Mouse (Mus musculus) stomach, embryonic 15.5 days (tissue): ENCODE measurements around the gene Rars2. TPM values are rescaled to one million over a fixed set of nuclear protein-coding genes. Genes with fewer than 3 reads are reported as not detected.

Experiments
- ATAC-seq: fragments of 200-750 bp; cut with Nextera tagmentation; 2 replicates; pipeline ENCODE4 v1.8.0; 2017; ENCODE audit warnings: low read depth, moderate number of reproducible peaks, moderate TSS enrichment; ENCODE audit not compliant: insufficient read depth, low FRiP score
- H3K27ac ChIP-seq: fragments of 300-500 bp; sonication (generic); 2 replicates; pipeline ENCODE4 v1.5.1; 2015; ENCODE audit warnings: mild to moderate bottlenecking, inconsistent platforms
- H3K27me3 ChIP-seq: fragments of 300-500 bp; sonication (generic); replicated peaks from 2 replicates; pipeline ENCODE4 v1.6.1; 2015; ENCODE audit warnings: inconsistent platforms
- H3K36me3 ChIP-seq: fragments of 300-500 bp; sonication (generic); 2 replicates; pipeline ENCODE4 v1.6.1; 2015; ENCODE audit warnings: inconsistent platforms
- H3K4me1 ChIP-seq: fragments of 300-500 bp; sonication (generic); 2 replicates; pipeline ENCODE4 v1.6.1; 2015; ENCODE audit warnings: inconsistent platforms
- H3K4me2 ChIP-seq: fragments of 300-500 bp; sonication (generic); 2 replicates; pipeline ENCODE4 v1.6.1; 2015; ENCODE audit warnings: mild to moderate bottlenecking, inconsistent platforms
- H3K4me3 ChIP-seq: fragments of 300-500 bp; sonication (generic); replicated peaks from 2 replicates; pipeline ENCODE4 v1.5.1; 2015; ENCODE audit warnings: inconsistent platforms
- H3K9ac ChIP-seq: fragments of 300-500 bp; sonication (generic); 2 replicates; pipeline ENCODE4 v1.6.1; 2015; ENCODE audit warnings: inconsistent platforms
- H3K9me3 ChIP-seq: fragments of 300-500 bp; sonication (generic); 2 replicates; pipeline ENCODE4 v1.6.1; 2016; ENCODE audit warnings: inconsistent platforms
- WGBS: fragments of 180-500 bp; shearing (Covaris S2); methylation state at CpG from one replicate; pipeline ENCODE4 v1.1.7; 2015; 5-methylcytosine and 5-hydroxymethylcytosine counted together
- polyA plus RNA-seq: library from polyadenylated mRNA; unstranded; fragments of >200 nt; fragmentation: Nextera tagmentation; extraction: Ambion mirVana; gene quantifications from 2 replicates; pipeline ENCODE4 v1.2.1, GENCODE M21; 2015

The Rars2 gene
- polyA plus RNA-seq, 1 experiment from 2014 or later = 66.1 TPM

GRCm38 (mm10) chr4:34613571-34614145 lies 1.1 kb upstream of the Rars2 start:
- H3K4me3 ChIP-seq = peak overlapping the region; percentile 78
- H3K27ac ChIP-seq = no peak overlapping the region; the same call in 1 of the 2 replicates
- peak overlapping the region; percentile 65 for H3K4me2 ChIP-seq
- H3K9me3 ChIP-seq = no peaks in the 10 kb centered on the region
- H3K9ac ChIP-seq = peak overlapping the region; percentile 80
- 75% methylated on average over 6 of the region's 6 CpGs for WGBS
- H3K27me3 ChIP-seq = no peaks in the 10 kb centered on the region
- peaks cover 11% of the 10 kb centered on the region for H3K4me1 ChIP-seq
- H3K36me3 ChIP-seq = 0 out of 2 replicates have a peak, but pooled peaks cover 2% of the 10 kb centered on the region
- ATAC-seq = no peak

GRCm38 (mm10) chr4:34615303-34615702 lies 546 bp downstream of the Rars2 start:
- WGBS = 0% methylated on average over 13 of the region's 13 CpGs
- Histone ChIP-seq H3K27me3 (no peaks in the 10 kb centered on the region), H3K9ac (peak overlapping the region; percentile 76), H3K4me1 (peaks cover 11% of the 10 kb centered on the region), H3K36me3 (no peaks in the 10 kb centered on the region), H3K27ac (peak overlapping the region; percentile 85), H3K9me3 (no peaks in the 10 kb centered on the region), H3K4me3 (peak overlapping the region; percentile 78), H3K4me2 (peak overlapping the region; percentile 73)
- ATAC-seq = no peak

- Histone ChIP-seq H3K27me3 (no peaks in the 10 kb centered on the region), H3K27ac (no peak overlapping the region), H3K4me1 (peaks cover 11% of the 10 kb centered on the region), H3K4me2 (peak overlapping the region; percentile 73), H3K9ac (no peak overlapping the region), H3K36me3 (no peaks in the 10 kb centered on the region), H3K9me3 (no peaks in the 10 kb centered on the region), H3K4me3 (peak overlapping the region; percentile 78; the same call in 1 of the 2 replicates)
- ATAC-seq = no peak
- 67% methylated on average over 8 of the region's 8 CpGs for WGBS
Observed at GRCm38 (mm10) chr4:34616146-34616545, 1.4 kb downstream of the Rars2 start.

GRCm38 (mm10) chr4:34625556-34625955 lies 10.8 kb downstream of the Rars2 start:
- Histone ChIP-seq H3K4me3 (no peak overlapping the region), H3K27me3 (no peaks in the 10 kb centered on the region), H3K4me2 (no peak overlapping the region), H3K9ac (no peak overlapping the region), H3K27ac (no peak overlapping the region), H3K4me1 (no peaks in the 10 kb centered on the region), H3K36me3 (peaks cover 12% of the 10 kb centered on the region), H3K9me3 (no peaks in the 10 kb centered on the region)
- WGBS = 84% methylated on average over 4 of the region's 4 CpGs
- no peak for ATAC-seq

GRCm38 (mm10) chr4:34626401-34626800 lies 11.6 kb downstream of the Rars2 start:
- WGBS = 85% methylated on average over 6 of the region's 6 CpGs
- no peak overlapping the region for H3K4me2 ChIP-seq
- peaks cover 12% of the 10 kb centered on the region for H3K36me3 ChIP-seq

GRCm38 (mm10) chr4:34629956-34630355 lies 15.2 kb downstream of the Rars2 start:
- 85% methylated on average over 1 of the region's 1 CpGs for WGBS
- H3K27ac ChIP-seq = no peak overlapping the region
- no peak for ATAC-seq

More at GRCm38 (mm10) chr4:34626401-34626800, 11.6 kb downstream of the Rars2 start:
- no peaks in the 10 kb centered on the region for H3K27me3 ChIP-seq
- H3K27ac ChIP-seq = no peak overlapping the region
- H3K4me1 ChIP-seq = no peaks in the 10 kb centered on the region
- no peaks in the 10 kb centered on the region for H3K9me3 ChIP-seq
- no peak overlapping the region for H3K9ac ChIP-seq
- ATAC-seq = no peak
- H3K4me3 ChIP-seq = no peak overlapping the region

GRCm38 (mm10) chr4:34634129-34634528 lies 19.4 kb downstream of the Rars2 start:
- Histone ChIP-seq H3K27ac (no peak overlapping the region), H3K4me1 (no peaks in the 10 kb centered on the region), H3K36me3 (peaks cover 12% of the 10 kb centered on the region; the same call in 1 of the 2 replicates), H3K9ac (no peak overlapping the region), H3K9me3 (no peaks in the 10 kb centered on the region), H3K4me3 (no peak overlapping the region), H3K27me3 (no peaks in the 10 kb centered on the region), H3K4me2 (no peak overlapping the region)
- 93% methylated on average over 7 of the region's 7 CpGs for WGBS
- ATAC-seq = no peak

More at GRCm38 (mm10) chr4:34629956-34630355, 15.2 kb downstream of the Rars2 start:
- Histone ChIP-seq H3K36me3 (peaks cover 21% of the 10 kb centered on the region), H3K4me3 (no peak overlapping the region), H3K4me1 (no peaks in the 10 kb centered on the region), H3K4me2 (no peak overlapping the region), H3K9ac (no peak overlapping the region), H3K9me3 (no peaks in the 10 kb centered on the region), H3K27me3 (no peaks in the 10 kb centered on the region)

- ATAC-seq = no peak
- Histone ChIP-seq H3K9ac (no peak overlapping the region), H3K27ac (no peak overlapping the region), H3K4me2 (no peak overlapping the region), H3K9me3 (no peaks in the 10 kb centered on the region), H3K27me3 (no peaks in the 10 kb centered on the region), H3K36me3 (peaks cover 20% of the 10 kb centered on the region; the same call in 1 of the 2 replicates), H3K4me3 (no peak overlapping the region), H3K4me1 (no peaks in the 10 kb centered on the region)
- WGBS = 83% methylated on average over 5 of the region's 5 CpGs
Observed at GRCm38 (mm10) chr4:34636036-34636435, 21.3 kb downstream of the Rars2 start.

- no peak overlapping the region for H3K27ac ChIP-seq
- H3K4me3 ChIP-seq = no peak overlapping the region
- no peak overlapping the region for H3K4me2 ChIP-seq
- no peaks in the 10 kb centered on the region for H3K9me3 ChIP-seq
- 85% methylated on average over 7 of the region's 7 CpGs for WGBS
- ATAC-seq = no peak
- peaks cover 21% of the 10 kb centered on the region; the same call in 1 of the 2 replicates for H3K36me3 ChIP-seq
- H3K4me1 ChIP-seq = no peaks in the 10 kb centered on the region
- H3K9ac ChIP-seq = no peak overlapping the region
- H3K27me3 ChIP-seq = no peaks in the 10 kb centered on the region
Observed at GRCm38 (mm10) chr4:34637386-34637785, 22.6 kb downstream of the Rars2 start.

- ATAC-seq = no peak
- Histone ChIP-seq H3K27me3 (no peaks in the 10 kb centered on the region), H3K9ac (no peak overlapping the region), H3K4me3 (no peak overlapping the region), H3K4me1 (no peaks in the 10 kb centered on the region), H3K27ac (no peak overlapping the region), H3K36me3 (peaks cover 24% of the 10 kb centered on the region; the same call in 1 of the 2 replicates), H3K4me2 (no peak overlapping the region), H3K9me3 (no peaks in the 10 kb centered on the region)
- WGBS = 80% methylated on average over 4 of the region's 4 CpGs
Observed at GRCm38 (mm10) chr4:34637851-34638250, 23.1 kb downstream of the Rars2 start.

- ATAC-seq = no peak
- H3K27ac ChIP-seq = no peak overlapping the region
- no peaks in the 10 kb centered on the region for H3K4me1 ChIP-seq
- no peaks in the 10 kb centered on the region for H3K9me3 ChIP-seq
- no peaks in the 10 kb centered on the region for H3K27me3 ChIP-seq
- H3K9ac ChIP-seq = no peak overlapping the region
- WGBS = 80% methylated on average over 5 of the region's 5 CpGs
- no peak overlapping the region for H3K4me3 ChIP-seq
- H3K4me2 ChIP-seq = no peak overlapping the region
- H3K36me3 ChIP-seq = peaks cover 20% of the 10 kb centered on the region; the same call in 1 of the 2 replicates
Observed at GRCm38 (mm10) chr4:34639745-34640364, 25.1 kb downstream of the Rars2 start.

GRCm38 (mm10) chr4:34640731-34641130 lies 26.0 kb downstream of the Rars2 start:
- H3K27ac ChIP-seq = no peak overlapping the region
- no peak for ATAC-seq
- H3K4me2 ChIP-seq = no peak overlapping the region
- H3K9ac ChIP-seq = no peak overlapping the region
- no peaks in the 10 kb centered on the region for H3K9me3 ChIP-seq
- H3K36me3 ChIP-seq = peaks cover 19% of the 10 kb centered on the region; the same call in 1 of the 2 replicates
- H3K4me1 ChIP-seq = no peaks in the 10 kb centered on the region
- H3K27me3 ChIP-seq = no peaks in the 10 kb centered on the region
- 94% methylated on average over 3 of the region's 3 CpGs for WGBS
- no peak overlapping the region for H3K4me3 ChIP-seq
